Mouse (Mus musculus) kidney, adult 8-10 months (tissue): Measurements from ENCODE around the gene Gtf3c3.

Source experiments
- DNase-seq, 2 experiments: peaks; one replicate each; pipeline ENCODE4 v3.0.0; 2022

Gtf3c3 gene

DNA sequence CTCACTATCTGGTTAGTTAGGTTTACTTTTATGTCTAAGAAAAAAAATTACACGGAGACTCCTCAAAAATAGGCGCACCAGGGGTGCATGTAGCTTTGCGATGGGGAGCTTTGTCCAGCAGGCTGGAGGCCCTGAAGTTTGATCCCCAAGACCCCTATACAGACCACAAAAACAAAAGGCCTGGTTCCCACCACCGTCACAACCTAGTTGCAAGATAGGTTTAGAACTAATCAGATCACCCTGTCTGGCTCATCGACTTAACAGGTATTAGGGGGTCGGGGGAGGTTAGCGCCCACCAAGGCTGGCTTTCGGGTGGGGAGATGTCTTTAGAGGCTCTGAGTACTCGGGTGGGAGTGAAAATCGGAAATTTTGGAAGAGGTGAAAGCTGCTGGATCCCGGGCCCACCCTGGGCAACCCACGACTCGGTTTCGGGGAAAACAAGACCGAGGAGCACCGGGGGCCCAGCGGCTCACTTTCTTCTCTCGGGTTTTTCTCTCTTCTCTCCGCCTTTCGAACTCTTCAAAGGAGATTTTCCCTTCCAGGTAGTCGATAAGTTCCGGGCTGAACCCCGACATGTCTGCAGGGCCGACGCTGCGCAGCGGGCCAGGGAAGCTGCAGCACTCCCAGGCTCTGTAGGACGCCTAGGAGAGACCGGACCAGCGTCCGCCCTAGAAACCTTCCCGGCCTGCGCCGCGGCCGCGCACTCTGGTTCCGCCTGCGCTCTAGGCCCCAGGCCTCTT lies at the start of gene Gtf3c3:
Gtf3c3 (minus strand) TSS at position 632 of the 740 bp plus-strand sequence.
- peak; percentile 70 to 81 for DNase-seq

GRCm38 (mm10) chr1:54484744-54485420 lies 46.1 kb upstream of the Gtf3c3 start:
- DNase-seq = no peak

GRCm38 (mm10) chr1:54480491-54480890 lies 41.7 kb upstream of the Gtf3c3 start:
- no peak for DNase-seq

DNA sequence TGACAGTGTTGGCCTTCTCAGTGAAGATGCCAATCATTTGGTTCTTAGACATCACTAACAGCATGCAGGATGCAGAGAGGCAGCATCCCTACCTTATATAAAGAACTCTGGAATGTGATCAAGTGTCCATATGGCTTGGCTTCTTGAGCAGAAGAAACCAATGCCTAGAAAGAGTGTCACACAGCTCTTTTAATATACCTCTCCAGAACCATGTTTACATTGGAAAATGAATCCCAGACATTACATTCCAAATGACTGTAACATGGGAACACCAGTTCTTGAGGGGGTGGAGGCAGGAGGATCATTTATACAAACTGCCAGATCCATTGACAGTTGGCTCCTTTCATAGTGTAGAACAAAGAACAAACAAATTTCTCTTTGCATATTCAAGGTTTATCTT lies 29.9 kb upstream of the Gtf3c3 start:
- no peak for DNase-seq

- no peak for DNase-seq
Observed at GRCm38 (mm10) chr1:54467366-54467765, 28.6 kb upstream of the Gtf3c3 start.

GRCm38 (mm10) chr1:54452116-54452515 lies 13.3 kb upstream of the Gtf3c3 start:
- no peak for DNase-seq

GRCm38 (mm10) chr1:54448833-54449232 lies 10.1 kb upstream of the Gtf3c3 start:
- DNase-seq = no peak

- no peak for DNase-seq
Observed at GRCm38 (mm10) chr1:54443641-54444040, 4.9 kb upstream of the Gtf3c3 start.

- DNase-seq = no peak
Observed at GRCm38 (mm10) chr1:54439080-54439476, 307 bp upstream of the Gtf3c3 start.

DNA sequence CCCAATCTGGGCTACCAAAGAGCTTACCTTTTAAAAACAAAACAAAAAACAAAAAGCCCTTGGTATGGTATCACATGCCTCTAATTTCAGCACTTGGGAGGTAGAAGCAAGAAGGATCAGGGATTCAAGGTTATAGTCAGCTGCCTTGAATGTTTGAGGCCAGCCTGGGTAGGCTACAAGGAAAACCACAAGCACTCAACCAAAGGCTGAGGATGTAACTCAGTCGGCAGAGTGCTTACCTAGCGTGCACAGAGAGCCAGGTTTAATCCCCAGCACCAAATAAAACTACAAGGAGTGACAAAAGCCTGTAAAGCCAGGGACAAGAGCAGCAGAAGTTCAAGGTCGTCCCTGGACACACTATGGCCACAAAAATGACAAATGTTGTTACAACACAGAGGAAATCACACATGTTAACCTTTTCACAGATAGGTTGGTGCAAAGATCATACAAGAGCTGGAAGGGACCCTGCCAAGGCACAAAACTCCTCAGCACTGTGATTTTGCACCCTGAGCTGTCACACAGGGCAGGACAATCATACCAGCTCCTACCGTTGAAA lies 16.5 kb downstream of the Gtf3c3 start:
- DNase-seq = no peak

- no peak for DNase-seq
Observed at GRCm38 (mm10) chr1:54421670-54422069, 17.1 kb downstream of the Gtf3c3 start.

DNA sequence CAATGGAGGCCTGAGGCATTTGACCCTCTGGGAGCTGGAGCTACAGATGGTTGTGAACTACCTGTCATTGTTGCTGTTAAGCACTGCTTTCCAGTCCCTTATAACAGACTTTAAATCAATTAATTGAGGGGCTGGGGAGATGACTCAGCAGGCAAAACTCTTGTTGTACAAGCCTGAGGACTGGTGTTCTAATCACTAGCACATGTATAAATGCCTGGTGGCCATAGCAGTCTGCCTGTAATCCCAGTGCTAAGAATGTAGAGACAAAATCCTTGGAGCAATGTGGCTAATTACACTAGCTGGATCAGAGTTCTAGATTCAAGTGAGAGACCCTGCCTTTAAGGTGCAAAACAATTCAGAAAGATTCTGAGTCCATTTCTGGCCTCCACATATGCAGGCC lies 36.0 kb downstream of the Gtf3c3 start:
- no peak for DNase-seq

DNA sequence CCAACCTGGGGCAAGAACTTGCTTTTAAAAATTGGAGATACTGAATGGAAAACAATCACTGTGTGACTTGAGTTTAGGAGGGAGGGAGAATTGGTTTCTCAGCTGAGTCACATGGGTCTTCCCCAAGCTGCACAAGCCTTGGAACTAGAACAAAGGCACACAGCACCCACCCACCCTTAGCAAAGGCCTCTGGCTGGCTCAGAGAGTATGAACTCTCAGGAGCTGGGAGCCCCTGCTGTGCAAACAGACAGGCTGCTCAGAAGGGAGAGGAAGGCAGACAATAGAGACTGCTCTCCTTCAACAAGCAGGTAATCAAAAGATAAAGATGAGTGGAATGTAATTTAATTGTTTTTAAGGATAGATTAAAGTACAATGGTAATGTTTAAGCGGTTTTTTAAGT lies 54.5 kb downstream of the Gtf3c3 start:
- DNase-seq = no peak

DNA sequence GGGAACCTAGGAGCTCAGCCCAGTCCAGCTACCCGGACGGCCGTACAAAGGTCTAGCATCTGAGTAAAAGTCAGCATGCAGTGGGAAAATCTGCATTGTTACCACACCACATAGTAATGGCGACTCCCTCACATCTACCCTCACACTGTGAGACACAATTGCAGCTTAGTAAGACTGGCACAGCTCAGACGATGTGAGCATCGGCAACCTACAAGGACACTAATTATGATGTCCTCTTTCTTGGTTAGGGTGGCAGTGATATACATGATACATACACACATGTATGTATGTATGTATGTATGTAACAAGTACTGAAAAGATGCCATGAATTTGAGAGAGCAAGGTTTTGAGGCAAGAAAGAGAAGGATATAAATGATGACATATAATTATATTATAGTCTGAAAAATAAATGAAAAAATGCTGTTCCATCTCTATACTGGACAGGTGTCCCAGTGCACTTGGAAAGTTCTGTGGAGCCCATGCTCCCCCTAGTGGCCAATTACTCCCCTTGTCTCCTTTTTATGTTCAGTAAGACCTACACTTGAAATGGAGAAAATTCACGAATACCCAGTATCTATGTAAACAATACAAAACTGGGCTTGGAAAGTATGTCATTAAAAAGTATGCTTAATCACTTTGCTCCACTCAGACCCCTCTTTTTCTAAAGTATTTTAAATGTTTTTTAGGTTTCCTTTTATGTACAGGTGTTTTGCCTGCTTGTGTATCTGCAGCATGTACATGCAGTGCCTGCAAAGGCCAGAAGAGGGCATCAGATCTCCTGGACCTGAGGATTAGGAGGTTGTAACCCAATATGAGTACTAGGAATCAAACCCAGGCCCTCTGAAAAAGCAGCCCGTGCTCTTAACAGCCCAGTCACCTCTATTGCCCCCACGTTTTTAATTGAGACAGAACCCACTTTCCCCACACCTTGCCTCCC lies 57.5 kb downstream of the Gtf3c3 start:
- DNase-seq = peak; percentile 26 to 64

DNA sequence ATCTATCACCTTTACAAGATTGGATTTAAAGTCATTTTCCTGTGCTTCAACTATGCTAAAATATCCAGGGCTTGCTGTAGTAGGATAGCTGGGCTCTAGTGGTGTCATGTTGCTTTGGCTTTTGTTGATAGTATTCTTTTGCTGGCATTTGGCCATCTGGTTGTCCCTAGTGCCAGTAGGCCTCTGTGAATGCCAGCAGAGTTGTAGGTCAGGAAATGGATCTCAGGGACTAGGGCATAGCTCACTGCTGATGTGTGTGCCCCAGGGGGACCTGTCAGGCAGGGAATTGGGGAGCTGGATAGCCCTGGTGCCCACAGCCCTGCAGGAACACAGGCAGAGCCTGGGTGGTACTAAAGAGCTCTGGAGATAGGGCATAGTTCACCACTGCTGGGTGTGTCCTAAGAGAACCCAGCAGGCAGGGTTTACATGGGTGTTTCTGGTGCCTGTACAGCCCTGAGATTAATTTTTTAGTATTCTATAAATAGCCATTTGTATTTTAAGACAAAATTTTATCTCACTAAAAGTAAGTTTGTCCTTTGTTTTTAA lies 61.2 kb downstream of the Gtf3c3 start:
- DNase-seq = no peak

GRCm38 (mm10) chr1:54356566-54356965 lies 82.2 kb downstream of the Gtf3c3 start:
- no peak for DNase-seq

DNA sequence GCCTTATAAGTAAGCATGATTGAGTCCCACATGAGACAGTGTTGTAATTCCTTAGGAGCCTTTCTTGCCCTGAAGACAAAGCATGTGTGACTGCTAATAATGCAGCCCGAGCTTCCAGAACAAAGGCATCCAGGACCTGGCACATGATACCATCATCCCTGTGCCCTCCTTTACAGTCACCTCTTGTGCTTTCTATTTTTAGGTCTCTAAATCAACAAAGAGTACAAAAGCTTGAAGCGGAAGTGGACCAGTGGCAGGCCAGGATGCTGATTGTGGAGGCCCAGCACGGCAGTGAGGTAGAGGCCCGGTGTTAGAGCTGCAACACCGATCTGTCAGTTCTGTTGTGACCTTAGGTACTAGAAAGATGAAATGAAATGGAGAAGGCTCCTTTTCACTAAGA lies 83.3 kb downstream of the Gtf3c3 start:
- DNase-seq = no peak

- peak; percentile 5 to 7 for DNase-seq
Observed at GRCm38 (mm10) chr1:54354786-54355185, 84.0 kb downstream of the Gtf3c3 start.
